In the genomic region with DNA sequence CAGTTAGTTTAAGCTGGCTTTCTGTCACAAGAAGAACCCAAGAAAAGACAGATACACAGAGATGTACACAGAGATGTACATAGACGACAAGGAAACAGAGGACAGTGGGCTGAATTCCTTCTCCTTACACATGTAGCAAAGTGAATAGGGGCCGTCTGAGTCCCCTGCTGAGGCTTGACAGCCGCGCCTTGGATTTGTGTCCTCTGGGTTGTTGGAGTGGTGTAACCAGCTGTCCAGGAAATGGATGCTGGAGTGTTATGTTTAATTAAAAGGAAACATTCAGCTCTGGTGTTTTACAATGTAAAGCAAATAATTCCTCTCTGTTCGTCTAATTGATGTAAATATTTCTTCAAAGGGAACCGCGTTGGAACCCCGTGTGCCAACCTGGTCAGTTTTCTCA, we compare ENCODE assay signal across 9 mouse cellular contexts. TPM values are rescaled to one million over a fixed set of nuclear protein-coding genes. Genes with fewer than 3 reads are reported as not detected.
A peak's percentile ranks its signal among the peaks of the same experiment; 100 is the strongest.
DNase-seq lines count a peak whose midpoint lies in the region; ATAC-seq and TF ChIP-seq lines count a peak whose summit lies in the region.
"Had no signal": no experiment of that assay in that cellular context is flagged by ENCODE, and none has a peak within 500 bp of the region (broad histone marks: within the 10 kb centered on the region; RNA-seq: fewer than 3 reads in every experiment).

No protein-coding gene starts in this region.

- TF ChIP-seq POLR2A in brain, embryonic 14.5 days (IDR thresholded peaks at IDR 0.05; ENCODE audit: borderline replicate concordance, extremely low read depth, insufficient read depth, insufficient read length, poor library complexity, severe bottlenecking): no peak

- no peak overlapping the region for H3K27ac ChIP-seq in kidney, embryonic 14.5 days (ENCODE audit: low read depth, low read length)
- H3K27ac ChIP-seq in hindbrain, embryonic 15.5 days (replicated peaks): no peak overlapping the region
- H3K27ac ChIP-seq in midbrain, embryonic 15.5 days: peak overlapping the region; percentile 3; the same call in 1 of the 2 replicates

- no peak for TF ChIP-seq CTCF in brain, embryonic 14.5 days (IDR thresholded peaks at IDR 0.05; ENCODE audit: borderline replicate concordance, extremely low read depth, insufficient read depth, insufficient read length)

- ATAC-seq in kidney, embryonic 14.5 days (ENCODE audit: low FRiP score, low TSS enrichment): no peak
- no peak for ATAC-seq in hindbrain, embryonic 15.5 days (ENCODE audit: low FRiP score, low read depth)
- no peak for ATAC-seq in midbrain, embryonic 15.5 days (replicated peaks)

- no peaks in the 10 kb centered on the region for H3K9me3 ChIP-seq in kidney, embryonic 14.5 days (ENCODE audit: control insufficient read depth, low read length)
- no peaks in the 10 kb centered on the region for H3K9me3 ChIP-seq in hindbrain, embryonic 15.5 days
- H3K9me3 ChIP-seq in midbrain, embryonic 15.5 days: no peaks in the 10 kb centered on the region

- peak overlapping the region; percentile 68; the same call in 1 of the 2 replicates for H3K9ac ChIP-seq in kidney, embryonic 14.5 days (ENCODE audit: low read depth, low read length)
- H3K9ac ChIP-seq in hindbrain, embryonic 15.5 days: peak overlapping the region; percentile 60
- no peak overlapping the region for H3K9ac ChIP-seq in midbrain, embryonic 15.5 days

- no peak for DNase-seq in kidney, postnatal 25 days
- peak; percentile 37 for DNase-seq in brain, embryonic 14.5 days (ENCODE audit: low read depth)
- no peak for DNase-seq in cerebellum, postnatal 25 days
- no peak for DNase-seq in right cerebral cortex, postnatal 25 days
- no peak for DNase-seq in cerebellum, postnatal 36 days
- DNase-seq: kidney, adult 11 months had no signal

- no peaks in the 10 kb centered on the region for H3K27me3 ChIP-seq in kidney, embryonic 14.5 days (ENCODE audit: control insufficient read depth, insufficient read depth, low read length)
- peaks cover 6% of the 10 kb centered on the region; the same call in 1 of the 2 replicates for H3K27me3 ChIP-seq in hindbrain, embryonic 15.5 days
- peaks cover 13% of the 10 kb centered on the region for H3K27me3 ChIP-seq in midbrain, embryonic 15.5 days (replicated peaks)

- peaks cover 67% of the 10 kb centered on the region for H3K4me1 ChIP-seq in kidney, embryonic 14.5 days (ENCODE audit: control insufficient read depth, insufficient read depth, low read length)
- peaks cover 66% of the 10 kb centered on the region for H3K4me1 ChIP-seq in hindbrain, embryonic 15.5 days (replicated peaks)
- H3K4me1 ChIP-seq in midbrain, embryonic 15.5 days: peaks cover 31% of the 10 kb centered on the region

- H3K36me3 ChIP-seq in kidney, embryonic 14.5 days (ENCODE audit: control insufficient read depth, insufficient read depth, low read length): no peaks in the 10 kb centered on the region
- no peaks in the 10 kb centered on the region for H3K36me3 ChIP-seq in hindbrain, embryonic 15.5 days
- no peaks in the 10 kb centered on the region for H3K36me3 ChIP-seq in midbrain, embryonic 15.5 days (replicated peaks)

- WGBS in kidney, embryonic 14.5 days: 5% methylated on average over 8 of the region's 8 CpGs
- WGBS in hindbrain, embryonic 15.5 days: 5% methylated on average over 8 of the region's 8 CpGs
- 4% methylated on average over 8 of the region's 8 CpGs for WGBS in midbrain, embryonic 15.5 days

- H3K4me3 ChIP-seq in kidney, embryonic 14.5 days (ENCODE audit: low read length): peak overlapping the region; percentile 55
- peak overlapping the region; percentile 78 for H3K4me3 ChIP-seq in hindbrain, embryonic 15.5 days
- H3K4me3 ChIP-seq in midbrain, embryonic 15.5 days: peak overlapping the region; percentile 68

- H3K4me2 ChIP-seq in kidney, embryonic 14.5 days (replicated peaks; ENCODE audit: low read depth, low read length): peak overlapping the region; percentile 66
- H3K4me2 ChIP-seq in hindbrain, embryonic 15.5 days: peak overlapping the region; percentile 83
- H3K4me2 ChIP-seq in midbrain, embryonic 15.5 days: peak overlapping the region; percentile 78

RNA-seq across cellular contexts. Expression of gene Baiap2, which starts 0.8 kb away (rescaled TPM):
- polyA plus RNA-seq in kidney, embryonic 14.5 days (2014; fragmentation: Nextera tagmentation; extraction: Ambion mirVana): 15.7 and 18.2 TPM in 2 replicates
- polyA plus RNA-seq in brain, embryonic 14.5 days (2012; rRNA removed): 17.8 and 27.9 TPM in 2 replicates
- polyA plus RNA-seq in hindbrain, embryonic 15.5 days (2015; fragmentation: Nextera tagmentation; extraction: Ambion mirVana): 16.8 and 20.1 TPM in 2 replicates
- polyA plus RNA-seq in midbrain, embryonic 15.5 days (2015; fragmentation: Nextera tagmentation; extraction: Ambion mirVana): 15.5 and 16.3 TPM in 2 replicates

RNA-seq across cellular contexts. Expression of gene Chmp6, which starts 28.6 kb away (rescaled TPM):
- 87.1 and 94.0 TPM in 2 replicates for polyA plus RNA-seq in kidney, embryonic 14.5 days (2014; fragmentation: Nextera tagmentation; extraction: Ambion mirVana)
- polyA plus RNA-seq in brain, embryonic 14.5 days (2012; rRNA removed): 63.2 and 63.6 TPM in 2 replicates
- polyA plus RNA-seq in hindbrain, embryonic 15.5 days (2015; fragmentation: Nextera tagmentation; extraction: Ambion mirVana): 102 and 109 TPM in 2 replicates
- polyA plus RNA-seq in midbrain, embryonic 15.5 days (2015; fragmentation: Nextera tagmentation; extraction: Ambion mirVana): 113 and 116 TPM in 2 replicates
